15 mouse cellular contexts compared by ENCODE assay signal in genomic region chr4:154916662-154917061, GRCm38 (mm10). TPM values are rescaled to one million over a fixed set of nuclear protein-coding genes. Genes with fewer than 3 reads are reported as not detected.
"Had no signal": no experiment of that assay in that cellular context is flagged by ENCODE, and none has a peak within 500 bp of the region (broad histone marks: within the 10 kb centered on the region; RNA-seq: fewer than 3 reads in every experiment).

No protein-coding gene starts in this region.

- H3K36me3 ChIP-seq: limb, embryonic 13.5 days; neural tube, embryonic 13.5 days had no signal

- H3K4me1 ChIP-seq: limb, embryonic 13.5 days; neural tube, embryonic 13.5 days had no signal

- H3K4me2 ChIP-seq: limb, embryonic 13.5 days; midbrain, embryonic 11.5 days; neural tube, embryonic 13.5 days had no signal

- H3K9me3 ChIP-seq: limb, embryonic 13.5 days; neural tube, embryonic 13.5 days had no signal

- H3K4me3 ChIP-seq: layer of hippocampus, adult 2 months; limb, embryonic 13.5 days; neural tube, embryonic 13.5 days had no signal

- ATAC-seq: inflammation-experienced regulatory T-cells, adult 6 months; midbrain, embryonic 16.5 days had no signal

- H3K27me3 ChIP-seq: limb, embryonic 13.5 days; neural tube, embryonic 13.5 days had no signal

- H3K27ac ChIP-seq: layer of hippocampus, adult 2 months; limb, embryonic 13.5 days; neural tube, embryonic 13.5 days had no signal

- DNase-seq: kidney, adult 18-20 months; kidney, postnatal 10 days; kidney, postnatal 4 days; lung, adult 18-20 months; retina, postnatal 1 day; right cerebral cortex, postnatal 4 days; thymus, adult 18-20 months; thymus, postnatal 25 days had no signal

- H3K9ac ChIP-seq: limb, embryonic 13.5 days; neural tube, embryonic 13.5 days had no signal

RNA-seq across cellular contexts. Expression of gene Tnfrsf14, which starts 11.7 kb away (rescaled TPM):
- polyA plus RNA-seq: midbrain, embryonic 16.5 days had no signal

RNA-seq across cellular contexts. Expression of gene Mmel1, which starts 47.3 kb away (rescaled TPM):
- polyA plus RNA-seq: inflammation-experienced regulatory T-cells, adult 6 months; kidney, embryonic 14.5 days had no signal
